Mouse (Mus musculus): ENCODE data around the gene Il2rg. TPM values are rescaled to one million over a fixed set of nuclear protein-coding genes. Genes with fewer than 3 reads are reported as not detected.
A peak's percentile ranks its signal among the peaks of the same experiment; 100 is the strongest.

Il2rg gene
- total RNA-seq (2022): 1 to 10 TPM in 3 of 4 experiments, under 1 TPM in 1; 0.83 to 1.8 (median 1.3) TPM

- no peak for DNase-seq (ENCODE audit: low spot score in 2 of 2)
Measured at GRCm38 (mm10) chrX:101268025-101268754, at the start of gene Il2rg. Gene Il2rg (minus strand): TSS chrX:101268255.

- peak in 1 of 2 experiments; percentile 96 for DNase-seq (ENCODE audit: low spot score in 2 of 2)
Measured at GRCm38 (mm10) chrX:101313625-101314359, 45.7 kb upstream of the Il2rg start.

GRCm38 (mm10) chrX:101309299-101309698, 41.2 kb upstream of the Il2rg start:
- DNase-seq (ENCODE audit: low spot score in 2 of 2): peak in 1 of 2 experiments; percentile 71

- DNase-seq (ENCODE audit: low spot score in 2 of 2): no peak
Measured at GRCm38 (mm10) chrX:101304646-101305045, 36.6 kb upstream of the Il2rg start.

- no peak for DNase-seq (ENCODE audit: low spot score in 2 of 2)
Measured at GRCm38 (mm10) chrX:101301654-101302053, 33.6 kb upstream of the Il2rg start.

- no peak for DNase-seq (ENCODE audit: low spot score in 2 of 2)
Measured at GRCm38 (mm10) chrX:101300427-101301030, 32.5 kb upstream of the Il2rg start.

GRCm38 (mm10) chrX:101299473-101300426, 31.7 kb upstream of the Il2rg start:
- no peak for DNase-seq (ENCODE audit: low spot score in 2 of 2)

- DNase-seq (ENCODE audit: low spot score in 2 of 2): peak in 1 of 2 experiments; percentile 36
Measured at GRCm38 (mm10) chrX:101299055-101299454, 31.0 kb upstream of the Il2rg start, which contains the start of gene Nlgn3. Gene Nlgn3 (plus strand): TSS chrX:101299168.

GRCm38 (mm10) chrX:101290111-101290510, 22.1 kb upstream of the Il2rg start:
- no peak for DNase-seq (ENCODE audit: low spot score in 2 of 2)

- no peak for DNase-seq (ENCODE audit: low spot score in 2 of 2)
Measured at GRCm38 (mm10) chrX:101289037-101289436, 21.0 kb upstream of the Il2rg start.

GRCm38 (mm10) chrX:101288432-101288831, 20.4 kb upstream of the Il2rg start:
- DNase-seq (ENCODE audit: low spot score in 2 of 2): no peak

- no peak for DNase-seq (ENCODE audit: low spot score in 2 of 2)
Measured at GRCm38 (mm10) chrX:101287543-101287942, 19.5 kb upstream of the Il2rg start.

- DNase-seq (ENCODE audit: low spot score in 2 of 2): no peak
Measured at GRCm38 (mm10) chrX:101285953-101286670, 18.1 kb upstream of the Il2rg start.

- no peak for DNase-seq (ENCODE audit: low spot score in 2 of 2)
Measured at GRCm38 (mm10) chrX:101285534-101285933, 17.5 kb upstream of the Il2rg start.

- no peak for DNase-seq (ENCODE audit: low spot score in 2 of 2)
Measured at GRCm38 (mm10) chrX:101282813-101283212, 14.8 kb upstream of the Il2rg start.

GRCm38 (mm10) chrX:101273875-101274738, 6.1 kb upstream of the Il2rg start, which contains the start of gene Med12:
Gene Med12 (plus strand): TSS chrX:101274030.
- DNase-seq (ENCODE audit: low spot score in 2 of 2): peak; percentile 50 to 76

- no peak for DNase-seq (ENCODE audit: low spot score in 2 of 2)
Measured at GRCm38 (mm10) chrX:101273410-101273809, 5.4 kb upstream of the Il2rg start.

- no peak for DNase-seq (ENCODE audit: low spot score in 2 of 2)
Measured at GRCm38 (mm10) chrX:101268755-101269124, 685 bp upstream of the Il2rg start, which contains the start of gene Gm20489. Gene Gm20489 (minus strand): TSS chrX:101269023.

- DNase-seq (ENCODE audit: low spot score in 2 of 2): no peak
Measured at GRCm38 (mm10) chrX:101266631-101267030, 1.4 kb downstream of the Il2rg start.
